Mouse (Mus musculus): ENCODE results near the gene Irx4. TPM values are rescaled to one million over a fixed set of nuclear protein-coding genes. Genes with fewer than 3 reads are reported as not detected.

Gene Irx4
- polyA plus RNA-seq, 1 experiment = not detected

DNA sequence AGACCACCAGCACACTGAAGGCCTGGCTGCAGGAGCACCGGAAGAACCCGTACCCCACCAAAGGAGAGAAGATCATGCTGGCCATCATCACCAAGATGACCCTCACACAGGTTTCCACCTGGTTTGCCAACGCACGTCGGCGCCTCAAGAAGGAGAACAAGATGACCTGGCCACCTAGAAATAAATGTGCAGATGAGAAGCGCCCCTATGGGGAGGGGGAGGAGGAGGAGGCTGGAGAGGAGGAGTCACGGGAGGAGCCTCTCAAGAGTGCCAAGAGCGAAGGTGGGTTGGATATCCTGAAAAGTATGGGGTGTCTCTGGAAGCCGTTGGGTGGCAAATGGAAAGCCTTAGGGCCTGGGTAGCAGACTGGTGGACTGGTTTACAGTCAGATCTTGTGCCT, 7.3 kb downstream of the Irx4 start:
- Histone ChIP-seq H3K79me2 (ENCODE audit: control insufficient read depth, insufficient read depth) (no peaks in the 10 kb centered on the region), H3ac (ENCODE audit: control insufficient read depth, insufficient read length) (no peak overlapping the region), H3K4me3 (no peak overlapping the region), H3K36me3 (ENCODE audit: control insufficient read depth, insufficient read depth) (no peaks in the 10 kb centered on the region), H3K27me3 (ENCODE audit: control insufficient read depth, insufficient read depth, insufficient read length) (peaks cover 80% of the 10 kb centered on the region), H3K4me2 (ENCODE audit: low read depth) (no peak overlapping the region)
- no peak for TF ChIP-seq MAX (IDR thresholded peaks at IDR 0.05; ENCODE audit: low read depth)

- TF ChIP-seq POLR2A (IDR thresholded peaks at IDR 0.05; ENCODE audit: insufficient read length, low read depth) (no peak), TCF12 (IDR thresholded peaks at IDR 0.05; ENCODE audit: insufficient read depth, poor library complexity, severe bottlenecking) (no peak)
Observed at GRCm38 (mm10) chr13:73268702-73269101, 8.4 kb downstream of the Irx4 start.

DNA sequence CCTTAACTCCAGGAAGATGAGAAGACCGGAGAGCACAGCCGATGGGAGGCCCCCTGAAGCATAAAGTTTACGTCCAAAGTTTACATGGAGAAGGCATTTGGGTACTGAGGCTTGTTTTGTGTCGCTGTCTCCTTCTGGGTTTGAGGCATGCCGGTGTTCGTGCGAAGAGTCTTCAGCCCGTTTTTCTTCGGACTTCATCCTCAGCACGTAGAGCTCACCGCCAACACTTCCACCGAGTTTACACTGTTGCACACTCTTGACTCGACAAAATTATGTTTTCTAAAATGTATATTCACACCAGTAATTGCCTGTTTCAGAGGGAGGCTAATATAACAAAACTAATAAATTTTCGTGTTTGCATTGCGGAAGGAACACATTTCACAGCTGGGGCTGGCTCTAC, 9.0 kb downstream of the Irx4 start:
- TF ChIP-seq SRF (IDR thresholded peaks at IDR 0.05; ENCODE audit: control insufficient read depth, insufficient read length, low read depth) = no peak
- Histone ChIP-seq H3ac (ENCODE audit: control insufficient read depth, insufficient read length) (no peak overlapping the region), H3K4me2 (ENCODE audit: low read depth) (no peak overlapping the region), H3K4me3 (no peak overlapping the region), H3K79me2 (ENCODE audit: control insufficient read depth, insufficient read depth) (no peaks in the 10 kb centered on the region), H3K36me3 (ENCODE audit: control insufficient read depth, insufficient read depth) (no peaks in the 10 kb centered on the region), H3K27me3 (ENCODE audit: control insufficient read depth, insufficient read depth, insufficient read length) (peaks cover 66% of the 10 kb centered on the region)

More at GRCm38 (mm10) chr13:73268702-73269101, 8.4 kb downstream of the Irx4 start:
- no peak overlapping the region for H3ac ChIP-seq (ENCODE audit: control insufficient read depth, insufficient read length)
- H3K79me2 ChIP-seq (ENCODE audit: control insufficient read depth, insufficient read depth) = no peaks in the 10 kb centered on the region
- H3K27me3 ChIP-seq (ENCODE audit: control insufficient read depth, insufficient read depth, insufficient read length) = peaks cover 71% of the 10 kb centered on the region
- no peak overlapping the region for H3K4me2 ChIP-seq (ENCODE audit: low read depth)
- no peak overlapping the region for H3K4me3 ChIP-seq
- no peaks in the 10 kb centered on the region for H3K36me3 ChIP-seq (ENCODE audit: control insufficient read depth, insufficient read depth)

DNA sequence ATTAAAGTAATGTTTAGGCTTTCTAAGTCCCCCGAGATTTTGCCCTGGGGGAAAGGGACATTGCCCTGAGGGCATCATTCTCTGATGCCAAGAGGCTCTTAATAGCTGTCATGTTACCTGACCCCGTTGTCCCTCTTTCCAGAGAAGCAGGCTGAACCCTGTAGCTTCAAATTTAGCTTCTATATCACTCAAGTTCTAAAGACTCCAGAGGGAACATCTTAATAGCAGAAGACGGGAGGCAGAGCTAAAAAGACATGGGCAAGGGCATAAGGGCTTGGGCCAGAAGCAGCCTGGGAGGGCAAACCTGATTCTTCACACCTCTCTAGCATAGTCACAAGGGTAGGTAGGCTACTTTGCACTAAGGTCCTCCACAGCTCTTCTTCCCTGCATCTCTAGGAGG, 9.6 kb downstream of the Irx4 start:
- TF ChIP-seq MAX (IDR thresholded peaks at IDR 0.05; ENCODE audit: low read depth) (no peak), TCF12 (IDR thresholded peaks at IDR 0.05; ENCODE audit: insufficient read depth, poor library complexity, severe bottlenecking) (no peak), POLR2AphosphoS2 (IDR thresholded peaks at IDR 0.05; ENCODE audit: insufficient read length, low read depth) (no peak), SRF (IDR thresholded peaks at IDR 0.05; ENCODE audit: control insufficient read depth, insufficient read length, low read depth) (no peak), CEBPB (IDR thresholded peaks at IDR 0.05; ENCODE audit: insufficient read depth, poor library complexity, severe bottlenecking) (no peak), USF1 (IDR thresholded peaks at IDR 0.05; ENCODE audit: low read depth) (no peak), E2F4 (IDR thresholded peaks at IDR 0.05; ENCODE audit: insufficient read depth) (no peak), MYOD1 (IDR thresholded peaks at IDR 0.05; ENCODE audit: control insufficient read depth in 1 of 3, insufficient read length in 2 of 3, low read depth in 2 of 3) (no peak)
- Histone ChIP-seq H3K27me3 (ENCODE audit: control insufficient read depth, insufficient read depth, insufficient read length) (peaks cover 63% of the 10 kb centered on the region), H3K36me3 (ENCODE audit: control insufficient read depth, insufficient read depth) (no peaks in the 10 kb centered on the region), H3ac (ENCODE audit: control insufficient read depth, insufficient read length) (no peak overlapping the region), H3K4me2 (ENCODE audit: low read depth) (no peak overlapping the region), H3K79me2 (ENCODE audit: control insufficient read depth, insufficient read depth) (no peaks in the 10 kb centered on the region), H3K4me3 (no peak overlapping the region)

GRCm38 (mm10) chr13:73270451-73271081, 10.3 kb downstream of the Irx4 start:
- no peak for TF ChIP-seq POLR2AphosphoS2 (IDR thresholded peaks at IDR 0.05; ENCODE audit: insufficient read length, low read depth)
- TF ChIP-seq E2F4 (IDR thresholded peaks at IDR 0.05; ENCODE audit: insufficient read depth) = no peak
- no peak for TF ChIP-seq REST (IDR thresholded peaks at IDR 0.05; ENCODE audit: insufficient read depth, insufficient read length)
- no peak for TF ChIP-seq MYOD1 (IDR thresholded peaks at IDR 0.05; ENCODE audit: control insufficient read depth in 1 of 3, insufficient read length in 2 of 3, low read depth in 2 of 3)
- TF ChIP-seq POLR2A (IDR thresholded peaks at IDR 0.05; ENCODE audit: insufficient read length, low read depth) = no peak
- TF ChIP-seq SRF (IDR thresholded peaks at IDR 0.05; ENCODE audit: control insufficient read depth, insufficient read length, low read depth) = no peak
- no peak for TF ChIP-seq TCF3 (IDR thresholded peaks at IDR 0.05; ENCODE audit: insufficient read length, low read depth)
- no peak for TF ChIP-seq TCF12 (IDR thresholded peaks at IDR 0.05; ENCODE audit: insufficient read depth, poor library complexity, severe bottlenecking)
- no peak for TF ChIP-seq CEBPB (IDR thresholded peaks at IDR 0.05; ENCODE audit: insufficient read depth, poor library complexity, severe bottlenecking)
- TF ChIP-seq MAX (IDR thresholded peaks at IDR 0.05; ENCODE audit: low read depth) = no peak
- TF ChIP-seq USF1 (IDR thresholded peaks at IDR 0.05; ENCODE audit: low read depth) = no peak

GRCm38 (mm10) chr13:73271336-73272242, 11.3 kb downstream of the Irx4 start:
- TF ChIP-seq USF1 (IDR thresholded peaks at IDR 0.05; ENCODE audit: low read depth) (no peak), POLR2AphosphoS2 (IDR thresholded peaks at IDR 0.05; ENCODE audit: insufficient read length, low read depth) (no peak), SRF (IDR thresholded peaks at IDR 0.05; ENCODE audit: control insufficient read depth, insufficient read length, low read depth) (no peak), CEBPB (IDR thresholded peaks at IDR 0.05; ENCODE audit: insufficient read depth, poor library complexity, severe bottlenecking) (no peak), POLR2A (IDR thresholded peaks at IDR 0.05; ENCODE audit: insufficient read length, low read depth) (no peak), MYOG (IDR thresholded peaks at IDR 0.05; ENCODE audit: control insufficient read depth in 1 of 3, insufficient read depth in 1 of 3, insufficient read length in 2 of 3, low read depth in 2 of 3) (no peak), MYOD1 (IDR thresholded peaks at IDR 0.05; ENCODE audit: control insufficient read depth in 1 of 3, insufficient read length in 2 of 3, low read depth in 2 of 3) (no peak), REST (IDR thresholded peaks at IDR 0.05; ENCODE audit: insufficient read depth, insufficient read length) (no peak), MAX (IDR thresholded peaks at IDR 0.05; ENCODE audit: low read depth) (no peak), TCF3 (IDR thresholded peaks at IDR 0.05; ENCODE audit: insufficient read length, low read depth) (no peak), E2F4 (IDR thresholded peaks at IDR 0.05; ENCODE audit: insufficient read depth) (no peak), TCF12 (IDR thresholded peaks at IDR 0.05; ENCODE audit: insufficient read depth, poor library complexity, severe bottlenecking) (no peak)
- Histone ChIP-seq H3K36me3 (ENCODE audit: control insufficient read depth, insufficient read depth) (no peaks in the 10 kb centered on the region), H3K27me3 (ENCODE audit: control insufficient read depth, insufficient read depth, insufficient read length) (peaks cover 55% of the 10 kb centered on the region), H3ac (ENCODE audit: control insufficient read depth, insufficient read length) (no peak overlapping the region), H3K4me3 (no peak overlapping the region), H3K4me2 (ENCODE audit: low read depth) (no peak overlapping the region), H3K79me2 (ENCODE audit: control insufficient read depth, insufficient read depth) (no peaks in the 10 kb centered on the region)

More at GRCm38 (mm10) chr13:73270451-73271081, 10.3 kb downstream of the Irx4 start:
- Histone ChIP-seq H3K79me2 (ENCODE audit: control insufficient read depth, insufficient read depth) (no peaks in the 10 kb centered on the region), H3K4me3 (no peak overlapping the region), H3K36me3 (ENCODE audit: control insufficient read depth, insufficient read depth) (no peaks in the 10 kb centered on the region), H3K4me2 (ENCODE audit: low read depth) (no peak overlapping the region), H3K27me3 (ENCODE audit: control insufficient read depth, insufficient read depth, insufficient read length) (peaks cover 56% of the 10 kb centered on the region), H3ac (ENCODE audit: control insufficient read depth, insufficient read length) (no peak overlapping the region)
